Mouse (Mus musculus): ENCODE measurements around the gene Spesp1. TPM values are rescaled to one million over a fixed set of nuclear protein-coding genes. Genes with fewer than 3 reads are reported as not detected.

Gene Spesp1
- 119 and 135 TPM in 2 replicates for polyA plus RNA-seq (2012; rRNA removed)

- Histone ChIP-seq H3K4me3 (ENCODE audit: control insufficient read depth, low read depth, low read length) (peak within 1 kb of the TSS; percentile 95), H3K36me3 (ENCODE audit: control insufficient read depth, insufficient read depth, low read length) (peaks cover 2% of the 10 kb centered on the region; the same call in 1 of the 2 replicates), H3K4me1 (ENCODE audit: control insufficient read depth, insufficient read depth, low read length) (no peaks in the 10 kb centered on the region; the same call in none of the 2 replicates), H3K27ac (ENCODE audit: control insufficient read depth, insufficient read depth, low read depth, low read length) (peak within 1 kb of the TSS; percentile 97), H3K27me3 (ENCODE audit: control insufficient read depth, insufficient read depth, low read length) (no peaks in the 10 kb centered on the region)
- TF ChIP-seq POLR2A (IDR thresholded peaks at IDR 0.05; ENCODE audit: control insufficient read depth, low read depth, low read length): peak; percentile 98
- no peak; the same call in 1 of the 2 replicates for TF ChIP-seq CTCF (IDR thresholded peaks at IDR 0.05; ENCODE audit: control insufficient read depth, insufficient read depth, insufficient replicate concordance, low read depth, low read length)
Measured at GRCm38 (mm10) chr9:62281991-62282390, at the start of gene Spesp1. Gene Spesp1, minus strand, starts transcription at chr9:62282208.

DNA sequence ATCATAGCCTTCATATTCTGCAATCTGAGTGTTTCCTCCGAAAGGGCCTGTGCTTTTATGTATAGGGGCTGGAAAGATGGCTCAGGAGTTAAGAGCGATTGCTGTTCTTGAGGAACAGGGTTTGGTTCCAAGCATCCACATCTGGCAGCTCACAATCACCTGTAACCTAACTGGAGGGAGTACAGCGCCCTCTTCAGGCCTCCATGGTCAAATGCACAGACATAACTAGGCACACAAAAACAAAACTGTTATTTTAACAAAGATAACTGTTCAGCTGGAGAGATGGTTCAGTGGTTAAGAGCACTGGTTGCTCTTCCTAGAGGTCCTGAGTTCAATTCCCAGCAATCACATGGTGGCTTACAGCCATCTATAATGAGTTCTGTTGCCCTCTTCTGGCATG, 44.0 kb upstream of the Spesp1 start:
- peak; percentile 32; the same call in 1 of the 2 replicates for TF ChIP-seq CTCF (IDR thresholded peaks at IDR 0.05; ENCODE audit: control insufficient read depth, insufficient read depth, insufficient replicate concordance, low read depth, low read length)
- no peak for TF ChIP-seq POLR2A (IDR thresholded peaks at IDR 0.05; ENCODE audit: control insufficient read depth, low read depth, low read length)
- Histone ChIP-seq H3K4me3 (ENCODE audit: control insufficient read depth, low read depth, low read length) (no peak overlapping the region), H3K36me3 (ENCODE audit: control insufficient read depth, insufficient read depth, low read length) (no peaks in the 10 kb centered on the region), H3K27me3 (ENCODE audit: control insufficient read depth, insufficient read depth, low read length) (no peaks in the 10 kb centered on the region), H3K4me1 (ENCODE audit: control insufficient read depth, insufficient read depth, low read length) (no peaks in the 10 kb centered on the region), H3K27ac (ENCODE audit: control insufficient read depth, insufficient read depth, low read depth, low read length) (no peak overlapping the region)

- Histone ChIP-seq H3K36me3 (ENCODE audit: control insufficient read depth, insufficient read depth, low read length) (no peaks in the 10 kb centered on the region), H3K27ac (ENCODE audit: control insufficient read depth, insufficient read depth, low read depth, low read length) (no peak overlapping the region), H3K27me3 (ENCODE audit: control insufficient read depth, insufficient read depth, low read length) (no peaks in the 10 kb centered on the region), H3K4me3 (ENCODE audit: control insufficient read depth, low read depth, low read length) (no peak overlapping the region), H3K4me1 (ENCODE audit: control insufficient read depth, insufficient read depth, low read length) (no peaks in the 10 kb centered on the region)
- TF ChIP-seq POLR2A (IDR thresholded peaks at IDR 0.05; ENCODE audit: control insufficient read depth, low read depth, low read length): no peak
- TF ChIP-seq CTCF (IDR thresholded peaks at IDR 0.05; ENCODE audit: control insufficient read depth, insufficient read depth, insufficient replicate concordance, low read depth, low read length): no peak
Measured at GRCm38 (mm10) chr9:62323816-62324215, 41.8 kb upstream of the Spesp1 start.

GRCm38 (mm10) chr9:62318729-62319128, 36.7 kb upstream of the Spesp1 start:
- Histone ChIP-seq H3K4me3 (ENCODE audit: control insufficient read depth, low read depth, low read length) (no peak overlapping the region), H3K27me3 (ENCODE audit: control insufficient read depth, insufficient read depth, low read length) (no peaks in the 10 kb centered on the region), H3K36me3 (ENCODE audit: control insufficient read depth, insufficient read depth, low read length) (no peaks in the 10 kb centered on the region), H3K4me1 (ENCODE audit: control insufficient read depth, insufficient read depth, low read length) (no peaks in the 10 kb centered on the region), H3K27ac (ENCODE audit: control insufficient read depth, insufficient read depth, low read depth, low read length) (no peak overlapping the region)
- TF ChIP-seq CTCF (IDR thresholded peaks at IDR 0.05; ENCODE audit: control insufficient read depth, insufficient read depth, insufficient replicate concordance, low read depth, low read length) (no peak), POLR2A (IDR thresholded peaks at IDR 0.05; ENCODE audit: control insufficient read depth, low read depth, low read length) (no peak)

DNA sequence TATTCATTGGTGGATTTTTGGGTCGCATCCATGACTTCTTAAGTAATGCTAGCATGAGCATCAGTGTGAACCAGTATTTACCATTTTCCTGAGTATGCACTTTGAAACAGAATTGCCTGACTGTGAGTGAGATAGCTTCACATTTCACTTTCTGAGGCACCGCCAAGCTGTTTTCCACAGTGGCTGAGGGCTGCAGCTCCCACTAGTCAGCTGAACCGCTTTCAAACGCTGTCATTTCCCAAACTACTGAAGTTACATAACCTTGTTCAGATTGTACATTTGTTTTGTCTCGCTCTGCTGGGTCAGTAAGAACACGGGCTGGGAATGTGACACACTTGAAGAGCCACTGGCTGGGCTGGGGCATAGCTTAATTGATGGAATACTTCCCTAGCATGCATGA, 33.5 kb upstream of the Spesp1 start:
- H3K27me3 ChIP-seq (ENCODE audit: control insufficient read depth, insufficient read depth, low read length): no peaks in the 10 kb centered on the region
- no peaks in the 10 kb centered on the region for H3K36me3 ChIP-seq (ENCODE audit: control insufficient read depth, insufficient read depth, low read length)
- H3K4me1 ChIP-seq (ENCODE audit: control insufficient read depth, insufficient read depth, low read length): no peaks in the 10 kb centered on the region
- no peak for TF ChIP-seq CTCF (IDR thresholded peaks at IDR 0.05; ENCODE audit: control insufficient read depth, insufficient read depth, insufficient replicate concordance, low read depth, low read length)
- no peak overlapping the region for H3K27ac ChIP-seq (ENCODE audit: control insufficient read depth, insufficient read depth, low read depth, low read length)
- no peak overlapping the region for H3K4me3 ChIP-seq (ENCODE audit: control insufficient read depth, low read depth, low read length)

- TF ChIP-seq POLR2A (IDR thresholded peaks at IDR 0.05; ENCODE audit: control insufficient read depth, low read depth, low read length) (no peak), CTCF (IDR thresholded peaks at IDR 0.05; ENCODE audit: control insufficient read depth, insufficient read depth, insufficient replicate concordance, low read depth, low read length) (no peak)
- Histone ChIP-seq H3K4me1 (ENCODE audit: control insufficient read depth, insufficient read depth, low read length) (peaks cover 9% of the 10 kb centered on the region), H3K36me3 (ENCODE audit: control insufficient read depth, insufficient read depth, low read length) (no peaks in the 10 kb centered on the region), H3K27ac (ENCODE audit: control insufficient read depth, insufficient read depth, low read depth, low read length) (no peak overlapping the region), H3K27me3 (ENCODE audit: control insufficient read depth, insufficient read depth, low read length) (no peaks in the 10 kb centered on the region), H3K4me3 (ENCODE audit: control insufficient read depth, low read depth, low read length) (no peak overlapping the region)
Measured at GRCm38 (mm10) chr9:62296891-62297290, 14.9 kb upstream of the Spesp1 start.

GRCm38 (mm10) chr9:62295006-62295698, 13.1 kb upstream of the Spesp1 start:
- peaks cover 9% of the 10 kb centered on the region for H3K4me1 ChIP-seq (ENCODE audit: control insufficient read depth, insufficient read depth, low read length)
- H3K36me3 ChIP-seq (ENCODE audit: control insufficient read depth, insufficient read depth, low read length): no peaks in the 10 kb centered on the region
- no peak overlapping the region for H3K27ac ChIP-seq (ENCODE audit: control insufficient read depth, insufficient read depth, low read depth, low read length)
- peak overlapping the region; percentile 4 for H3K4me3 ChIP-seq (ENCODE audit: control insufficient read depth, low read depth, low read length)
- no peaks in the 10 kb centered on the region for H3K27me3 ChIP-seq (ENCODE audit: control insufficient read depth, insufficient read depth, low read length)
- TF ChIP-seq POLR2A (IDR thresholded peaks at IDR 0.05; ENCODE audit: control insufficient read depth, low read depth, low read length): no peak
- peak; percentile 50; the same call in 1 of the 2 replicates for TF ChIP-seq CTCF (IDR thresholded peaks at IDR 0.05; ENCODE audit: control insufficient read depth, insufficient read depth, insufficient replicate concordance, low read depth, low read length)
